Mouse (Mus musculus) megakaryocyte progenitor cell, adult 5-6 weeks (primary cell): ENCODE data around the gene Hdac6. TPM values are rescaled to one million over a fixed set of nuclear protein-coding genes. Genes with fewer than 3 reads are reported as not detected.

ENCODE experiments used
- ATAC-seq: replicated peaks from 2 replicates; pipeline ENCODE4 v1.8.0; 2016; ENCODE audit warnings: mild to moderate bottlenecking, moderate TSS enrichment, inconsistent platforms; ENCODE audit not compliant: poor library complexity
- total RNA-seq, 2 experiments: library from RNA; stranded (forward) in 1 of 2; stranded (reverse) in 1 of 2; fragments of 157-497, 149-512 nt in 1 of 2; fragments of 200-1000 nt in 1 of 2; gene quantifications; 2 replicates each; pipeline versions ENCODE4 v1.2.3 to v1.2.4; 2015 to 2017

Hdac6 gene
- 9.2 and 10.4 TPM in 2 replicates for total RNA-seq (2015)
- total RNA-seq (2017): 6.5 and 7.6 TPM in 2 replicates

DNA sequence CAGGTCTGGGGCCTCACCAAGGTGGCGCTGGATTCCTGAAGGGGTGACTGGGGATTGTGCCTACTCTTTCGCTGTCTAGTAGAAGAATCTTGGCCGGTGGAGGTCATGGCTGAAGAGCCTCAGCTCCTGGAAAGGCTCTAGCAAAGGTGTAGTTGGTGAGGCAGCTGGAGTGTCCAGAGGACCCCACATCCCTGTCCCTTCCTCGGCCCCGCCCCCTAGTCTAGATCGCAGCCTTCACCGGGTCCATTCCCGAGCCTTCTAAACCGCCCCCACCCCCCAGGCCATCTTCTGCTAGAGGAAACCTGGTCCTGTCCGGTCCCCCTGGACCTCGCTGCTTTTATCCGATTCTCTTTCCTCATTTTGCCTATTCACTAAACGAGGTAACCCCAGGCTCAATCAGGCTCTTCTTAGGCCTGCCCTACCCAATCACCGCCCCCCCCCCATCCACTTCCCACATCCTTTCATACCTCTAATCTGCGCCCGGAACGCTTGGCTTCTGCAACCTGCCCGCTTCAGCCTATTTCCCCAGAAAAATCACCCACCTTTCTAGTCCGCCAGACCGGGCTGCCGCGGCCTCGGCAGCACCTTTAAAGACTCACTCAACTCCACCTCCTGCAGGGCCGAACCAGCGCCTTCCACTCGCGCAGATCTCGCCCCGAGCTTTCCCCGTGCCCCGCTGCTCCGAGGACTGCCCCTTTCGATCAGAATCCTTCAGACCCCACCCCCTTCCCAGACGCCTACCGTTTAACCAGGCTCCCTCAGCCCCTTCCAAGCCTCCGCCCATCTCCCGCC, at the start of gene Hdac6:
Hdac6 (minus strand) TSS at position 782 of the 792 bp plus-strand sequence.
- ATAC-seq: no peak

DNA sequence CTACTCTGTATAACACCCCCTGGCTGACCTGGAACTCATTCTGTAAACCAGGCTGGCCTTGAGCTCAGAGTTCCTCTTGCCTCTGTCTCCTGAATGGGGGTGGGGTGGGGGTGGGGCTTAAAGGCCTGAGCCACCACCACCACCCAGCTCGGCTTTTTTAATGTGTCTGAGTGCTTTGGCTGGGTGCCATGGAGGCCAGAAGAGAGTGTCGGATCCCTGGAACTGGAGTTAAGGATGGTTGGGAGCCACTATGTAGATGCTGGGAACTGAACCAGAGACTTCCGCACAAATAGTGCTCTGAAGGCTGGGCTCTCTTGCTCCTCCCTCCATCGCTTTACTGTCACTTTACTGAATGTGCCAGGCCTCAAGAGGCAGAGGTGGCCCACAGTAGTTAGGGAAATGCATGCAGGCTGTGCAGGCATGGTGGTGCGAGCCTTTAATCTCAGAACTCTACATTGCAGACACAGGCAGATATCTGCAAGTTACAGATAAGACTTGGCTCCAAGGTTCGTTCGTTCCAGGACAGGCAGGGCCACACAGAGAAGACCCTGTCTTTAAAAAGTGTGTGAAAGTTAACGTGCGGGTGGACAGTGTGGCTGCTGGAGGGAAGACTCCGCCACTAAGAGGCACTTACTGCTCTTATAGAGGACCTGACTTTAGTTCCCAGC, 45.5 kb upstream of the Hdac6 start:
- peak; percentile 96 for ATAC-seq

DNA sequence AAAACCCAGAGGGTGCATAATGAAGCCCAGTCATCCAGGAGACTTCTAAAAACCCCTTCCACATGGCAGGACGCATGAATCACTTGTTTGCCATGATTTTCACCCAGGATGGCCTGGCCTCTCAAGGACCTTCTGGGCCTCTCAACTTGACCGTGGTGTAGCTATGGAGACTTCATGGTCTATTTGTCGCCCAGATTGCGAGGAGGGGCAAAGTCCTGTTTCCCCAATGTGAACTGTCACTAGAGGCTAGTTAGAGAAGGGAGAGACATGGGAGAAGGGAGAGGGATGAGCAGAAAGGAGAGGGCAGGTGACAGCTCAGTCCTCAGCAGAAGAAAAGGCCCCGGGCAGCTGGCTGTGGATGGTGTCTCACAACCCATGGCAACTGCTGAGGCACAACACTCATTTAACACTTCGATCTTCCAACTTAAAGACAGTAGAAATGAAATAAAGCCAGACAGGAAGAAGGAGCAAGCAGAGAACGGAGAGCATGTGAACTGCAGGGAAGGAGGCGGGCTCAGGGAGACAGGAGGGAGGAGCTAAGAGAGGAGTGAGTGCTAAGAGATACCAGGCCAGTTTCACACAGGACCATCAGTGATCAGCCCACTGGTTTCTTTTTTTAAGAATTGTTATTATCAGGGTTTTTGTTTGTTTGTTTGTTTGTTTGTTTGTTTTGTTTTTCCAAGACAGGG, 44.8 kb upstream of the Hdac6 start:
- ATAC-seq: peak; percentile 91

DNA sequence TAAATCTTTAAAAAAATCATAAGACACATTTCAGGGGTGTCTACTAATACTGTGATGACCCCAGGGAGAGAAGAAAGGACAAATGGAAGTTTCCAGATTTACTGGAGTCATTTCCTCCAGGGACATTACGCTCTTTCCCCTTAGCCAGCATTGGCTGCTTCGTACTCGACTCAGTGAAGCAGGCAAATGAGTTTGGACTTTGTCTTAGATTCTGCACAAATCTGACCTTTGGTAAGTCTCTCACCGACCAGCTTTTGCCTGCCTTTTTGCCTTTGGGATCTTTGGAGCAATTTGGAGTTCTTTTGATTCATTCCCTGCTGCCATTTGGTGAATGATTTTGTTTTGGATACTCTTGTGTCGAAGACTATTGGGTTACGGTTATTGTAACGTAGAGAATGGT, 33.7 kb upstream of the Hdac6 start:
- no peak for ATAC-seq

DNA sequence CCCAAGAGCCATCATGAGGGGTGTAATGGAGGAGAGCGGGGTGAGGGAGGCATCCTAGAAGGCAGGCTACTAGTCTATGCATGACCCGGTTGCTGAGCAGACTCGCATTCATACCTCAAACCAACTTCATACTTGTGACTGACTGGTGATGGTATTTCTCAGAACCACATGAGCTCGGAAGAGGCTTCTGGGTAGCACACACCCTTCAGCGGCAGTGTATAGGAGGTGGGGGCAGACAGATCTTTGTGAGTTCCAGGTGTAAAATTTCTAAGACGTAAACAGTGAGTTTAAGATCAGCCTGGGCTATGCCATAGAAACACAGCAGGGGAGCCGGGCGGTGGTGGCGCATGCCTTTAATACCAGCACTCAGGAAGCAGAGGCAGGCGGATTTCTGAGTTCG, 30.2 kb upstream of the Hdac6 start, which contains the start of gene Gata1:
Gata1 (minus strand) TSS at position 180 of the 400 bp plus-strand sequence.
- ATAC-seq: no peak

DNA sequence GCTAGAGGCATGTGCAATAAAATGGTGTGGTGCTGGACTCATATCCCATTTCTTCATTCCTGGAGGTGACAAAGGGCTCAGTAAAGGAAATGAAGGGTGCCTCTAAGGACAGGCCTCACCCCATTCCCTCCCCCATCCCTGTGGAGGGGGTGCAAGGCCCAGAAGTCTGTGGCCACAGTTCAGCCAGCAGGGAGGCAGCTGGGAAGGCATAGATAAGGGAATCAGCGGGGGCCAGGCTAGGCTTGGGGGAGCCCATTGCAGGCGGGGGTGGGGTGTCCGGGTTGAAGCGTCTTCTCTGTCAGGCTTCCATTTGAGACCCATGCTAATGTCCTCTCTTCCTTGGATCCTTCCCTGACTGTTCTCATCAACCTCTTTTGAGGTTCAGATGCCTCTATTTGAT, 23.6 kb upstream of the Hdac6 start:
- ATAC-seq: peak; percentile 87

DNA sequence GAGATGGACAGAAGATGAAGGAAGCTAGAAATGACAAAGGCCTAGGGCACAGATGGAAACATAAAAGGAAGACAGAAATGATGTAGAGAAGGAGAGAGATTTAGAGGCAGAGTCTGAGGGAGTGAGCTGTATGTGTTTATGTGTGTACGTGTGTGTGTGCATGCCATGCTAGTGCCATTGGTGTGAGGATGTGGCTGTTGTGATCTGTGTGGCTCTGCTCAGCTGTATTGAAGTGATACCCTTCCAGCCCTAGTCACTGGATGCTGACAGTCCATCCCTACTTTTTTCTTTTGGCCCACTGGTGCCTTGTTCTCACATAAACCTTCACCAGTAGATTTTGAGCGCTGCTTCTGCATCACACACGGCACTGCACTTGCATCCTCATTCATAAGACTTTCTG, 21.2 kb upstream of the Hdac6 start:
- ATAC-seq: no peak

DNA sequence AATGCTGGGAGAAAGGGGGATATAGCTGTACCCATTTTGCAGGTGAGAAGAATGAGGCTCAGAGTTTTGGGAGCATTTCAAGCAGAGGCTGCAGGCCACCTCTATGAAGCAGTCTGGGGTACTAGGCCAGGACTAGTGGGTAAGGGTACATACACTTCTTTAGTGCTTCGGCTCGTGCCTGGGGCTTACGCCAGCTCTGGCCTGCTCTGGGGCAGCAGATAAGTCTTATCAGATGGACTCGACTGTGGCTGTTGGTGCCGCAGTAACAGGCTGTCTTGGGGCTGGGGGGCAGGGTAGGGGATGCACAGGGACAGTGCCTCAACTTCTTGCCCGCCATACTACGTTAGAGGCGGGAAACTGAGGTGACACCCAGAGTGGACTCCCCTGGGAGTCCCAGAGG, 20.5 kb upstream of the Hdac6 start:
- peak; percentile 48 for ATAC-seq

DNA sequence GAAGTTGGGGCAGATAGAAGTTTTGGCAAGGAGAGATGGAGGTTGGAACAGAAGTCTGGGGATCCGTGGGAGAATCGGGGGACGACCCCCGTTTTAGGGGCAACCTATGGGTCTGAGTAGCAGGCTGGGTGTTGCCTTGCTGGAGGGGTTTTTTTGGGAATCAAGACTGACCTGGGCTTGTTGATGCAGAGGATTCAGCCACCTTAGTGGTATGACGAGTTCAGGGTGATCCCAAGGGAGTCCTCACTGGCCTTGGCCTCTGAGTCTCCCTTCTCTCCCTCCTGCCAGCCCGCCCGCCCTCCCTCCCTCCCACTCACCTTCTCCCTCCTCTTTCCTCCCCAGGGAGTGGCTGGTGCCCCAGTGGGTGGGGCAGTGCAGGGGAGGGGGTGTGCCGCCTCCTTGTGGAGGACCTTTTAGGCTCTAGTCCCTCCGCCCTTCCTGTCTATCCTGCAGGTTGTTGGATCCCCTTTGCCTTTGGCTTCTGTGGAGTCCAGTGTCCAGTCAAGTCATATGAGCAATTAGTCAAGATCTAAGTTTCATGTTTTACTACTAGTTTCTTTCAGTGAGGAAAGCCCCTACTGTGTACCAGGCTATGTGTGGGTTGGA, 20.0 kb upstream of the Hdac6 start:
- peak; percentile 56 for ATAC-seq

DNA sequence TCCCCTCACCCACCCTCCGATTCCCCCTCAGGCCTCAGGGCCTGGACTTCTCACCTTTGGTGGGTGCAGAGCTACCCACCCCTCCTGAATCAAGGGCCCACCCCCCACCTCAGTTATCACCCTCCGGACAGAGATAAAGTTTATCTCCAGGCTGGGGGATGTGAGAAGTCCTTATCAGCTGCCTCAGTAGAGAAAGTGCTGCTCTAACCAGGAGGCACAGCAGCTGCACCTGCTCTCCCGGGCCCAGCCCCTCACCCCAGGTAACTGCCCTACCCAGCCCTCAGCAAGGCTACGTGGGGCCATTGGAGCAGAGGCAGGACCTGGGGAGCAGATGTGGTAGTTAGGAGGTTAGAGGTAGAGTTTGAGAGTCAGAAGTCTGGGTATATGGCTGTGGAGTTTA, 18.5 kb upstream of the Hdac6 start:
- no peak for ATAC-seq

DNA sequence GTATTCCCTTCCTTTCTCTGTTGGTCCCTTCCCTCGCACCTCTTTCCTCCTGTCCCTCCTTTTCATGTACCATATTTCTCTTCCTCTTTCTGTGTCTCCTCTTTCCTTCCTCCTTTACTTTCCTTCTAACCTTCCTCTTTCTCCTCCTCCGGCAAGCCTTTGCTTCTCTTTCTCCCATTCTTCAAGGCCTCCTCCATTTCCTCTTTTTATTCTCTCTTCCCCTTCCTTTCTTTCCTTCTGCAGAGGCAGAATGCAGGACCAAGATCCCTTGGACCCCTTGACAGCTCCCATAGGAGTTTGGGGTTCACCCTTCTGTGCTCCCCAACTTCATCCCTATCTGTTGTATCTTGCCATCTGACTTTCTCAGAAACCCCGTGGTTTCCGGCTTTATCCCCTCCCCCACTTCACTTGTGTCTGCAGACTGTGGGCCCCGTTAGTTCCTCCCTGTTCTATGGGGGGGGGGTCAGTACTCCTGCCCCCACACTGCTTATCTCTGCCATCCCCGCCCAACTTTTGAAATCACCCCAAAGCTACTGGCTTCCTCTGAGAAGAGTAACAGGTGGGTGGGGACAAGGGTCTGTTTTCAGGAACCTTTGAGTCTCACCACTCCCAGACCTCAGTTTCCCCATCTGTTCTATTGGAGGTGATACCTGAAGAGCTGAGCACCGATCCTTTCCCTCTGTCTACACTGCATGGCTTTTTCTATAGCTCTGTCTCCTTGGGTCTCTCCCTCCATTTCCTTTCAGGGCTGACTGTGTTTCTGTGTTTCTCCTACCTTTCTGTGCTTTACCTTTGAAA, 16.3 kb upstream of the Hdac6 start:
- peak; percentile 16; the same call in 1 of the 2 replicates for ATAC-seq

DNA sequence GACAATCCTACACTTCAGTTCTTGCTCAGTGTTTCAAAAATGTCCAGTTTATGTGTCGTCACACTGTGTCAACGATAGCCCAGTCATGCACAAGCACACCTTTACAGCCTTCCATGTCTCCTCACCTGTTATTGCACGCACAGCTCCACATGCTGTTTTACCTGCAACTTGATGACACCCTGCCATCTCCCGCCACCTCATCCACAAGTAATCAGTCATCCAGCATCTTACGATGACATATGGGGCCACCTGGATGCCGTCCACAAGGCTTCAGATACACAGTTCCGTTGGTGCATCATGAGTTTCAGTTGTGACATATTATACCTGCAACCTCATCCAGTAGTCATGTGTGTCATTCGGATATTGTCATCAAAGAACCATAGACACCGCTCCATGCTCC, 11.2 kb upstream of the Hdac6 start:
- ATAC-seq: no peak

DNA sequence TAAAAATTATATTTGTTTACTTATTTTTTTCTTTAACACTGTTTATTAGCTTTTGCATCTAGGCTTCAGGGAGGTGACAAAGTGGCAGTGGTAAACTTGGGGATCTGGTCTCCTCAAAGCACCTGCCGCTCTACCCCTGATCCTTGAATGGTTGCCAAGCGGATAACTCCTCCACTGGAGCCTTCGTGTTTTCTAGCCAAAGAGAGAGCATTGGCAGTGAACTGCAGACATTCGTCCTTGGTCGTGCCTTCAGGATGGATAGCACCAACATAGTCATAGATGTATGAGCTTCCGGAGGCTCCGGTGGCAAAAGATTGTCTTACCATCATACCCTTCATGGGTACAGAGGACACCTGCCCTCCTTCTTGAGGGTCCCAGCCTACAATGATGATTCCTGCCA, 2.4 kb upstream of the Hdac6 start:
- ATAC-seq: no peak

DNA sequence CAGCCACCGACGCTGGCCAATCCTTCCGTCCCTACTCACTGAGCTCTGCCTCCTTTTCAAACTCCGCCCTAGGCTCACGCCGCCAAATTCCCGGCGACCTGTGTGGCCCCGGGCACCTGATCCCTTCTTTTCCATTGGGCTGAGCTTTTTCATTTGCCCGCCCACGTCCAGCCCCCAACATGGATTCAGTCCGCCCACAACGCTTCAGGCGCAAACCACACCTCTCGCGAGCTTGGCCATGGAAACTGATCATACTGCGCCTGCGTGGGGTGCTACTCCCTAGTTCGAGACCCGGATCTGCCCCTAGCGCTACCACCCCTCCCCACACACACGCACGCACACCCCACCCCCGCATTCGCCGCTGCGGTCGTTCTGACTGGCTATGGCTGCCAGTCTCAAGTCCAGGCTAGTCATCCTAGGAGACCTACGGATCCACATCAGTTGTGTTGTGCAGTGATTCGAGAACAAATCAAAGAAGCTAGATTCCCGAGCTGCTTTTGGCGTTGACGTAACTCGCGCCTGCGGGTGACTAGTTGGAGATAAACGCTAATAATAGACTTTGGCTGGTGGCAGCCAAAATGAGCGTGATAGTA, 307 bp upstream of the Hdac6 start:
- peak; percentile 98 for ATAC-seq

DNA sequence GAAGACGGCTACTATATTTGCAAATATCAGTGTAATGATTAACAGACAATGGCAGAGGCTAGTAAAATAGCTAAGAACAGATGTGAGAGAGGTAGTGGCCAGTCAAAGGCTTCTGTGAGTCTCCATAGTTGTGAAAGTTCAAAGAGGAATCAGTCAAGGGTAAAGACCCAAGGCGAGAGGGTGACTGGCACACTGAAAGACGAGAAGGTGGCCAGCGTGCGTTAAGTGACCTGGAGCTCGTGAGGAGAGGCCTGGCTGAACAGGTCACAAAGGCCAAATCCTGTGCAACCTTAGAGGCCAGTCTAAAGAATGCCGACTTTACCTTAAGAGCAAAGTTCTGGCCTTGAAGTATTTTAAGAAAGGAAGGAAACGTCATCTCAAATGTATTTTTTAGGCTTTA, 2.1 kb downstream of the Hdac6 start:
- ATAC-seq: no peak

DNA sequence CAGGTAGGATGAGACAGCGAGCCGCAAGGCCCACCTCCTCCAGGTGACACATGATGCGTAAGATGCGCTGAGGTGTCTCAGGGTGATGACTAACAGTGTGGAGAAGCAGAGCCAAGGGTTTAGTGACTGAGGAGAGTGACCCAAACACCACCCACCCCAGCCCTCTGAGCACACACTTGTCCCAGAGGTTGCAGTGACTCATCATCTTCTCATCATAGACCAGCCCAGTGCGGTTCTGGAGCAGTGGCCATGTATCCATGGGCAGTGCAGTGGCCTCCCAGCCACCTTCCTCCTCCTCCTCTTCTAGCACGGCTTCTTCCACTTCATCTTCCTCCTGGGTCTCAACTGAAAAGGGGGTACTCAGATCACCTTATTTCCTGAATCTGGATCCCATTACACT, 10.0 kb downstream of the Hdac6 start:
- no peak for ATAC-seq

DNA sequence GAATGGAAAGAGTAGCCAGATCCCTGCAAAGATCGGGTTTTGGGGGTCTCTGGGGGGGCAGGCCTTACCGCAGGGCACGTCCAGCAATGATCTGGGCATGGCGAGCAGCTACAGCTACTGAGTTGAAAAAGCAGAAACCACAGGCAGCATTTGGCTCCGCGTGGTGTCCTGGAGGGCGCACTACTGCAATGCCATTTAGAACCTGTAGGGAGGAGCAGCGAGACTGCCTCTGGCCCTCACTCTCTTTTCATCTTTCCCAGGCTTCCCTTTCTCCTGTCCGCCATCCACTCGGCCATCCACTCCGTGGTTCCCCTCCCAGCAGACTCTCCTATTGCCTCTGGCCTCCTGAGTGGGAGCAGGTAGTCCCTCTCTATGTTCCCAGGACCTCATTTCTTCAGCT, 10.8 kb downstream of the Hdac6 start:
- ATAC-seq: peak; percentile 80

DNA sequence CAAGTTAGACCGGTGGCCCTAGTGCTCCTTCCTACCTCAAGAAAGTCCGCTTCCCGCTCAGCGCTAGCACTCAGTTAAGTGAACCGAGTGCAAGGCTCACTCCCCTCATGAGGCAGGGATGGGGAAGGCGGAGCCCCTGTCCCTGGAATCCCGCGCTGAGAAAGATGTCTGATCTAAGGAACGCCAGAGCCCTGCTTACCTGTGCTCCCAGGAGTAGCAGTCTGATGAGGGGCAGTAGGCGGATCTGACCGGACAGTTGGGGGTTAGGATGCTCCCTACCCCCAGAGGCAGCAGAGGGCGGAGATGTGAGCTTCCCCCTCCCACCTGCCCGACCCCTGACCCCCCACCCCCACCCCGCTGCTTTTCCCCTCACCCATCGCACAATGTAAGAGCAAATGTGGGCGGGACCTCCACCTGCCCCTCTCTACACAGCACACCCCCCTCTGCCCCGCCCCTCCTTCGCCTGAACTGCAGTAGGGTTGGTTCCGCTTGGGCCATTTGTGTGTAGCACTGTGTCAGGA, 19.4 kb downstream of the Hdac6 start, which contains the start of gene Eras:
Eras (minus strand) TSS at position 338 of the 521 bp plus-strand sequence.
- ATAC-seq: no peak

DNA sequence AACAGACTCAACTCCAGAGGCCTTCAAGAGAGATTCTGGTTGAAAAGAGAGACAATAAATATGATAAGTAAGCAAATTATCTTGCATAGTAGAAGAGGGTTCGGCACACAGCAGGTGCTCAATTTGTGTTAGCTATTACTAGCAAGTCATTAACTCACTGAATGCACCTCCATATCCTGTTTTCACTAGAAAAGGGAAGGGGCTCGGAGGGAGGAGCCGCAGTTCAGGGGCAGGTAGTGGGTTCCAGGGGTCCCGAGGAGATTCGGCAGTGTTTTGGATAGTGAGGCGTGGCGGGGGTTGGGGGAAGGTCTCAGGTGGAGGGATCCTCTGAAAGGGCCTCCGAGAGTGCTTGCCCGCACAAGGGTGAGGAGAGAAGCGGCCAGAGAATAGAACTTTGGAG, 20.6 kb downstream of the Hdac6 start:
- ATAC-seq: no peak

DNA sequence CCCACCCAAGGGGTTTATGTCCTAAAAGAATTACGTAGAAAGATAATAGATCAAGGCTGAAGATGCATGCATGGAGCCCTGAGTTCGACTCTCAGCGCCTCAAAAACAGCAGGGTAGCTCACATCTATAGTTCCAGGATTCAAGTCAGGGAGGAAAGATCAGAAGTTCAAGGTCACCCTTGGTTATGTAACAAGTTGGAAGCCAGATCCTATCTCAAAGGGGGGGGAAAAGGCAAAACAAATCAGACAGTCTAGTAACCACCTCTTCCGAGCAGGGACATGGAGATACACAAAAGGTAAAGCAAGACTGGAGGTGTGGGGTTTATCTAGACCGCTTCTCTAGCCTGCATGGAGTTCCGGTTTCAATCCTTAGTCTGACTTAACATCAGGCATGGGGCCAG, 21.4 kb downstream of the Hdac6 start:
- no peak for ATAC-seq
